Mouse (Mus musculus) brain, embryonic 14.5 days (tissue): ENCODE measurements around the gene Gm49630.
"Not testable (repeated sequence)": the region's sequence is repeated elsewhere in the genome, so short reads cannot be mapped to it uniquely, and the experiment has no call there.

Experiments used
- CTCF ChIP-seq: fragments of 200-500 bp; IDR thresholded peaks from 2 replicates; pipeline ENCODE4 v1.5.1; 2012; ENCODE audit warnings: inconsistent platforms, mild to moderate bottlenecking, moderate library complexity, borderline replicate concordance; ENCODE audit not compliant: insufficient read depth, insufficient read length; ENCODE audit errors: extremely low read depth
- POLR2A ChIP-seq: fragments of 200-500 bp; IDR thresholded peaks from 2 replicates; pipeline ENCODE4 v1.6.1; 2012; ENCODE audit warnings: mild to moderate bottlenecking, inconsistent platforms, borderline replicate concordance; ENCODE audit not compliant: poor library complexity, insufficient read depth, insufficient read length, severe bottlenecking; ENCODE audit errors: extremely low read depth

DNA sequence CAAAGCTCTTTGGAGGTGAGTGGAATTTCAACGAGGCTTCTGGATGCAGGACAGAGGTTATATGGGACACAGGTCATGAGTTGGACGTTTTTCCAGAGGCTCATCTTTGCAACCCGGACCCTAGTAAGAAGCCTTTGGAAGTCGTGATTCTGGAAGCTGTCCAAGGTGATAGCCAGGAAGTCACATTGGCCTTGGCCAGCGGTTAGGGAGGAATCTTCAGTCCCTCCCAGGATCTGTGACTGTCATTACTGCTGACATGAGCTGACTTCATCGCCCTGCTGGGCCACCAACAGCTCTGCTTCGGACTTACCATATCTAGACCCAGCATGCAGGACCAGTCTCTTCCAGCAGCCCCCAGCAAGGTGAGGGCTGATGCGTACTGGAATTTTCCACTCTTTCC, 41.6 kb upstream of the Gm49630 start:
- TF ChIP-seq CTCF, POLR2A: not testable (repeated sequence)
